Mouse (Mus musculus): ENCODE measurements around the gene Gm20532.

Gene Gm20532

DNA sequence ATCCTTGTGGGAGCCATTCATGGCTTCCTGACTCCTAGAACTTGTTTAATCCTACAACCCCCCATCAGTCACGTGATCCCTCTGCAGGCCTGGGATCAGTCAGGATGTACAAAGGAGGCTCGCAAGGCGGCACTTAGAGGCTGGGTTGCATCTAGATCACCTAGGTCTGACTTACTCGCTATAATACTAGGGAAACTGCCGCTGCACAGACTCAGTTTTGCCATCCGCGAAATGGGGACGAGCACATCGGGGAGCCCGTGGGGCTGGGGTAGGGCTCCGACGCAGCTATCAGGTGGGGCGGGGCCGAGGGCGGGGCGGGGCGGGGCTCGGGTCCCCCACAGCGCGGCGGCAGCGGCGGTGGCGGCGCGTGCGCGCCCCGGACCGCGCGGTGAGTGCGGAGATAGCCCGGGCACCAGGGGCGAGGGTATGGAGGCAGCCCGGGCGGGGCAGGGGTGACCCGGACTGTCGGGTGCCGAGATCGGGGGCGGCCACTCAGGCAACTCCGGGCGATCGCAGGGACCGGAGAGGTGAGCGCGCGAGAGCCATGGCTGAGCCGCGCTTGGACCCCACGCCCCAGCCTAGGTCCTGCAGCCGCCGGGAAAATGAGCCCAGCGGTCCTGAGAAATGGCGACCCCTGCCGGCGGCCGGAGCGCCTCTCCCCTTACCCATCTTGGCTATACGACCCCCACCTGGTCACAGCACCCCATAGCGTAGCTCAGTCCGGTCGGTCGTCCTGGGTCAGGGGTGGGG, at the start of gene Gm20532:
Gm20532 (plus strand) TSS at position 346 of the 750 bp plus-strand sequence.
- 1% methylated on average over 65 of the region's 65 CpGs for WGBS

DNA sequence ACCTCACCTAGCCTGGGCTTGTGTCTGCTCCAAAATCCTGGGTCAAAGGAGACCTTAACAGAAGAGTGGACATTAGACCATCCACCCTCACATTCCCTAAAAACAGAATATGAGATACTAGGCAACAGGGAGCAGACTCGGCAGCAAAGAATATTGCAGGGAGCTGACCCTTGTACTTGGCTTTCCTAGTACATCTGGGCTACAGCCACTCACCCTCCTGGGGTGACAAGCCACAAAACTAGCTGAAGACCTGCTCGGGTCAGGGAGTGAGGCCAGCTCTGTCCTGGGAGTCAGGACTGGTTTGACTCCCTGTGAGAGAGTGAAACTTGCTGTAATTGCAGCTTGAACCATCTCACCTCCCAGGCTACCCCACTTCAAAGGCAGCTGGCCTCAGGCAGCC, 46.9 kb upstream of the Gm20532 start:
- WGBS = 94% methylated on average over 2 of the region's 2 CpGs

DNA sequence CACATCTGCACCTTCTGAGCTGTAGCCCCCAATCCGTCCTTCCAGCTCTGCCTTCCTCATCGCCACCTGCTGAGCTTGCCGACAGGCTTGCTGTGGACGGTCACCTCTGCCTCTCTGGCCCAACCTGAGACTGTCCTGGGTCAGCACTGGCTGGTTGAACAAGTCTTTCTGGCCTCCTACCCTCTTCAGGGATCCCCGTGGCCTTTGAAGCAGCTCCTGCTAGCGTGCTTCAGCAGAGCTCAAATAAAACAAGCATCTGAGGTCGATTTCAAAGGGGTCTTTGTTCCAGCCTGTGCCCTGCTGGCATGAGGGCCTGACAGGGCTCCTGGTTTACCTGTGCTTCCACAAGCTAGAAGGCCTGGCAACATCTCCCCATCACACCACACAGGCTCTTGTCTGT, 45.7 kb upstream of the Gm20532 start:
- WGBS = 70% methylated on average over 7 of the region's 7 CpGs

DNA sequence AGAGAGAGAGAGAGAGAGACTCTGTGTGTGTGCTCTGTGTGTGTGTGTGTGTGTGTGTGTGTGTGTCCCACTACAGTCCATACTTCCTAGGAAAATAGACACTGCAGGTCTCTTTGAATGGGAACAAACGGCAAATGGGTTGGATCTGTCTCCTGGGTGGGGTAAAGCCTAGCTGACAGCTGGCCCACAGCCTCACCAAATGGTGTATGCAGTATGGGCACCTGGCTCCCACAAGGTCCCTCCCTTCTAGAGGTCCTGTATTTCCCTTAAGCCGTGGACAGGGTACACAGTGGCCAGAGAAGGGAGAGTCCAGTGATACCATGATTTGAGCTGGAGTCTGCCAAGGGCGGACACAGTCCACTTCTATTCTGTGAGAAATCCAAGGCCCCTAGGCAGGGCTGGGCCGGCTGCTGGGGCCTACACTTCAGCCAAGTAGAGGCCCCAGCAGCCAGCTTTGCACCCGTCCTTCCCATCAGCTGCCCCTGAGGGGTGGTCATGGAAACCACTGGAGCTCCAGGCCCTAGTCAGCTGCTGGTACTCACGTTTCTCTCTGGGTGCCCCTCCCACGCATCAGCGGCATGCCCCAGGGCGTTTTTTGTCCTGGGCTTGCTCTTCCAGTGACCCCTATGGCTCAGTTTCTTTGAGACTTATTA, 45.1 kb upstream of the Gm20532 start:
- 74% methylated on average over 9 of the region's 9 CpGs for WGBS

DNA sequence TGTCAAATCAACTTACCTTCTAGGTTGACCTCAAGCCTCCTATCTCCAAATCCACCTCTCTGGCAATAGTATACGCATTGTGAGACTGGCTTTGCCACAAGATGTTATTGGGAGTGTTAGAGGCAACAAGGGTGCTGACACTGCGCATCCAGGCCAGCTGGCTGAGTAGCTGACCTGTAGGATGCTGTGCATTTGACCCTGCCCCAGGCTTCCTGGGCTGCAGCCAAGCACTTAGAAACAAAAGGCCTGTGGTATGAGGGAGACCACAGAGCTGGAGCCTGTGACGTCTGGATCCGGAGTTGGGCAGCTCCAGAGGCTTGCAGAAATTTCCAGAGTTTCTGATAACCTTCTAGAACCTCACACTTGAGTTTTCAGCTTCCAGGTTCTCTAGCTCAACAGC, 43.3 kb upstream of the Gm20532 start:
- WGBS = 70% methylated on average over 4 of the region's 4 CpGs

DNA sequence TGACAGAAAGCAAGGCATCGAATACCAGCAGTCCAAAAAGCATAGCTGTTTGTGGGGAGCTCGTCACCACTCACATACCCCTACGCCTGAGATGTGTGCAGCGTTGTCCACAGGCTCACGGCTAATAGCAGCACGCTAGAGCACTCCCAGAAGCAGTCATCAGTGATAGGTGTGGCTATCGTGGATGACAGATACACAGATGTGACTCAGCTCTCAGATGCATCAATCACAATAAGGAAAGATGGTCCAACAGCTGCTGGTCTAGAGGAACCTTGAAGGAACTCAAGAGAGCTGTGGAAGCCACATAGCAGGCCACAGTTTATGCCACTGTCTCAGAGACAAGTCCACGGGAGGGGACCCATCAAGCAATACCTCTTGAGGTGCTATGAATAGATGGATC, 42.7 kb upstream of the Gm20532 start:
- 94% methylated on average over 8 of the region's 8 CpGs for WGBS

DNA sequence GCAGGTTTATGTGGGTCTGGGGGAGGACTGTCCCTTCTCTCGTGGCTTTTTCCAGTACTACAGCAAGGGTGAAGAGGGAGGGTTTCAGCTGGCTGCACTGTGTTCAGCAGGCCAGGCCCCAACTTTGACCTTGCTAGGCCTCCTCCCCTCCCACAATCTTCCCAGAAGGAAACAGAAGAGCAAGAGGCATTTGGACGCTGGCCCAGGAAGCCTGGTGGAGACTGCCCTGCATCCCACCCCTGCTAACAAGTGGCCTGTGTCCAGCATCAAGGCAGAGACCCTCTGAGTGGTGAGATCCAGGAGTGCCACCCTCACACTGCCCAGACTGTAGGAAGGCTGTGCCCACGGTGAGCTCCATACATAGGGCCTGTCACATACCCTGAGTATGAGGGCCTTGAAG, 42.2 kb upstream of the Gm20532 start:
- 68% methylated on average over 3 of the region's 3 CpGs for WGBS

DNA sequence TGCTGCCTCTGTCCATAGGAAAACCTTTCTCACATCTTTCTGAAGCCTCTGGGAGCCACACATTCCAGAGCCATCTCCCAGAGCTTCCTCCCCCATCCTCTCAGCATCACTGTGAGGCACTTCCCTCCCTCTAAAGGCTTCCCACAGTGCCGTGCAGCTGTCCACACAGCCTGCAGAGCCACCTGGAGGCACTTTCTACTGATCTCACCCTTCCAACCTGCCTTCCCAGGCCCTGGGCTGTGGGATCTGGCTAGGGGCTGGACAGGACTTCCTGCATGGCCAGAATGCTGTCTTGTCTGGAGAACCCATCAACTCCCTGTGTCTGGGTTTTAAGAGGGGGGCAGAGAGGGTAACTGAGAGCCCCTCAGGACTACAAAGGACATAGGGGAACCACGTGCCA, 39.0 kb upstream of the Gm20532 start:
- 48% methylated on average over 2 of the region's 2 CpGs for WGBS

DNA sequence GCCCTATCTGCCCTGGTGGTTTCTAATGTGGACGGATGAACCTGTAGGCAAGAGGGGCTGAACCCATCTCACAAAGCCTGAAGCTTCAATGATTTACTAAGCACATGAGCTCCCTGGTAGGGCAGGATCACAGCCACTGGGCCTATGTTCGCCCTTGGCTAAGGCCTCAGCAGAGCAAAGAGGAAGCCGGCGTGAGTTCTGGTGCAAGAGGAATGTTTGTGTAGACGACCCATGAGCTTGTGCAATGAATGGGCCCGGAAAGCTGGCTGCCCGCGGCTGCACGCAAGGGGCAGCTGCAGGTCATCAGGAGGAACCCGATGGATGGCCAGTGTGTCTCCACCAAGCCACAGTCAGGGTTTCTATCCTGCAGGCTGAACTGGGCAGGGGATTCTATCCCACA, 36.6 kb upstream of the Gm20532 start:
- 65% methylated on average over 10 of the region's 10 CpGs for WGBS

DNA sequence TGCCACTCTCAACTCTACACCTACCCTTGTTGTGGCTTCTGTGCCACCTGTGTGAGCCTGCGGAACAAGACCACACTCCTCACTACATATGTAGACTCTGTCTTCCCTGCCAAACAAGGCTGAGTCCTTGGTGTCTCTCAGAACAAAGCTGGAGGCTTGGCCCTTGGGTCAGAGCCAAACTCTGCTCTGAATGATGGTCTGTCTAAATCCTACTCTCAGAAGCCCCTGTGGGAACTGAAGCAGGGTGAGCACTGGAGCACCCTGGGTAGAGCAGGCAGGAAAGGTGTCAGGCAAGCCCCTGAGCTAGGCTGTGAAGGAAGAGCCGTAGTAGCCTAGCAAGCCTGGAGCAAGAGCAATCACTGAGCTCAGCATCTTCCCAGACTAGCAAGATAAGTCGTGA, 36.2 kb upstream of the Gm20532 start:
- 75% methylated on average over 3 of the region's 3 CpGs for WGBS

DNA sequence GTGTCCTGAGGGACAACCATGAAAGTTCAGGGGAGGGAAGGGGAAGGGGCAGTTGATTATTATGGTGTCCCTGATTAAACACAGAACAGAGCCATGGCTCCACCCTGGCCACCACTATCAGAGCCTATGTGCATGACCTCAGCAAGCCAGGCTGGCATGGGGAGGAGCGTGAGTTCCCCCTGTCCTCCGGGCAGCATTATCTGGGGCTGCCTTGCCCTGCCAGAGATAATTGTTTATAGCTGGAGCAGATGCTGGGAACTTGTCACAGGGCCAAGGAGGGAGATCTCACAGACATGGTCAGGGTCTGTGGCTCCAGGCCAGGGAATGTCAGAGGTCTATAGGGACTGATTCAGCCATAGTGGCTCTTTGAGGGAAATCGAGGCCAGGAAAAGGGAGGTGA, 35.7 kb upstream of the Gm20532 start:
- 71% methylated on average over 3 of the region's 3 CpGs for WGBS

DNA sequence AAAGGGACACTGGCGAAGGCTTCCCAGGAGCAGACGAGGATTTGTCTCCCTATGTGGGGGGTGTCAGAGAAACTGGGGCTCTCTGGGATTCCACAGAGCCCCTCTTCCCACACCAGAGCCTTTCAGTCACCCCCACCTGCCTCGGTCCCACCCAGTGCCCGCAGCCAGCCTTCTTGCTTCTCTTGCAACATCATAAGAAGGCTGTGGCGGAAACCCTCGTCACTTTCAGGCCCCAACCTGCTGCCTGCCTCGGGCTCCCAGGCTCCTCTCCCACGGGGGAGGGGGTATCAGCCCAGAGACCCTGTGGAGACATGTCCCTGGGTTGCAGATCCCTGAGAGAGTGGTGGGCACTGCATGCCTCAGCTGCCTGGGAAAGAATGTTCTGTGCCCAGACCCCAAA, 35.0 kb upstream of the Gm20532 start:
- 89% methylated on average over 8 of the region's 8 CpGs for WGBS

DNA sequence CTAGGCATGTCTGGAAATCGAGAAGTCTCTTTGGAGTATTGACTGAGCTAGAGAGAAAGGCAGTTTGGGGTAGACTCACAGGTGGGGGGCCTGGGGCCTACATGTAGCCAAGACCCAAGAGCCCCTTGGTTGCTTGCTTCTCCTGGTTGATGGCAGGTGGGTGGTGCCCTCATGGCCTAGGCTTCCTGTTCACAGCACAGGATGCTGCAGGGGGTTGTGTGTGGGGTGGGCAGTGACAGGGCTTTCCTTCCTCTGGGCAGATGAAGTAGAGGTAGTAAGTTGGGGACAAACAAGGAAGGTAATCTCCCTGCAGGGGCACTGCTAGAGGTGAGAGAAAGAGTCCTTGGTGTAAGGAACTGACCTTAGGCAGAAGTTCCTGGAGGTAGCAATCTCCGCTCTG, 34.4 kb upstream of the Gm20532 start:
- 91% methylated on average over 2 of the region's 2 CpGs for WGBS

DNA sequence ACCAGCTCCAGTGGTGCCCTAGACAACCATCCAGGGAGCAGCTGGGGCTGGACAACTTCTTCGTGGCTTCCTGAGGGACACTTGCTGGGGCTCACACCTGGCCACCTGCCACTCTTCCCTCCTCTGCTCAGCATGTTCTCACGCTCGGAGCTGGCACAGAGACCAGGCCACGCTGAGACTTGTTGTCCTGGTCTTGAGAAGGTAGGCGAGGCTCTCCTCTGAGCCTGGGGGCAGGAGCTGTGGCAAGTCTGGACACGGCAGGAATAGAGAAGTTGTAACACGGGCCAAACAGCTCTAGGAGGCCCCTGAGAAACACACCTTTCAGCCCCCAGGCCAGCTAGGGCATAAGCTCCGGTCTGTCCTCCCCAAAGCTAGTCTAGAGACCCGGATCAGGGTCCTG, 32.5 kb upstream of the Gm20532 start:
- WGBS = 79% methylated on average over 9 of the region's 9 CpGs

DNA sequence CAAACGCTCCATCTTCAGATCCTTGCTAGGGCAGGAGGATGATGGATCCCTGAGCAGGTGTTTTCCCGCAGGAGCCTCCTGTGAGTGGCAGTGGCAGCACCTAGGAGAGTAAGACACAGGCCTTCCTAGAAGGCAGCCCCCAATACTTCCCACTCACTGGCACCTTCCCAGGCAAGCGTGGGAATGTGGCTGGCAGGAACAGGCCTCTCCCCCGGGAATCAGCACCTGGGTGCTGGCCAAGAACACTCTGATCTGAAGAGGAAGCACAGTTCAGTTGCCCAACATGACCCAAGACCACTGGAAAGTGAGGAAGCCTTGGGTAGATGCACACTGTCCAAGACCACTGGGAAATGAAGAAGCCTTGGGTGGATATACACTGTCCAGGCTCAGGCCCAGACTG, 31.4 kb upstream of the Gm20532 start:
- WGBS = 36% methylated on average over 4 of the region's 4 CpGs

DNA sequence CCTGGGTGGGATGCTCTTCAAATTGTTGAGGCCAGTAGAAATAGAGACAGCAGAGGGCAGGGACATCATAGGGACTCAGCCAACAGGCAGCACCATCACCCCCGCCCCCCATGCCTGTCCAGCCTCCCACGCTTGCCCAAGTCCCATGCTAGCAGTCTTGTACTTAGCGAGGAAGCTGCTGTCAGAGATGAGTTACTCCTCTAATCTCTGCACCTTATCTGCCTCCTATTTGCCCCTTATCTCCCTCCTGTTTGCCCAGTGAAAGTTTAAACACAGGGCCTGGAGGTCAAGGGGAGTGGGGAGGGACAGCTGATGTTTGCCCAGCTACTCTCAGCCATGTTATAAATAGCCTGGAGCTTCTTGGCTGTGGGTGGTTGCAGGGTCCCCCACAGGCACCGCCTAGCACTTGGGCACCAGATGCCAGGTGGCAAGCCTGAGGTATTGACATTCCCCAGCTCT, 29.9 kb upstream of the Gm20532 start:
- 70% methylated on average over 4 of the region's 4 CpGs for WGBS

DNA sequence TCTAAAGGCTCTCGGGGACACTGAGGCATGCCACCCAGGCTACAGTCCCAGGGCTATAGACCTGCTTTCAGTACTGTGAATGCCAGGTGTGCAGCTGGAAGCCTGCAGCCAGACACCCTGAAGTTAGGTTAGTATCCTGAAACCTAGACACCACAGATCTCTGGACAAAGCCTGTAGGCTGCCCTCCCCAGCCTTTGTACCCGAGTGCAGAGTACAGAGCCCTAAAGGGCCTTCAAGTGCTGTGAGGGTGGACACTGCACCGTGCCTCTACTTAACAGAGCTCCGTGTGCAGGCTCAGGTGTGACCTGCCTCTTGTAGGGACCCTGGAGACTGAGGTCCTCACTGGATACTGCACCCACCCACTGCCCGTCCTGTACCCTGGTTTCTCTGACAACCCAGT, 25.9 kb upstream of the Gm20532 start:
- WGBS = 91% methylated on average over 5 of the region's 5 CpGs

DNA sequence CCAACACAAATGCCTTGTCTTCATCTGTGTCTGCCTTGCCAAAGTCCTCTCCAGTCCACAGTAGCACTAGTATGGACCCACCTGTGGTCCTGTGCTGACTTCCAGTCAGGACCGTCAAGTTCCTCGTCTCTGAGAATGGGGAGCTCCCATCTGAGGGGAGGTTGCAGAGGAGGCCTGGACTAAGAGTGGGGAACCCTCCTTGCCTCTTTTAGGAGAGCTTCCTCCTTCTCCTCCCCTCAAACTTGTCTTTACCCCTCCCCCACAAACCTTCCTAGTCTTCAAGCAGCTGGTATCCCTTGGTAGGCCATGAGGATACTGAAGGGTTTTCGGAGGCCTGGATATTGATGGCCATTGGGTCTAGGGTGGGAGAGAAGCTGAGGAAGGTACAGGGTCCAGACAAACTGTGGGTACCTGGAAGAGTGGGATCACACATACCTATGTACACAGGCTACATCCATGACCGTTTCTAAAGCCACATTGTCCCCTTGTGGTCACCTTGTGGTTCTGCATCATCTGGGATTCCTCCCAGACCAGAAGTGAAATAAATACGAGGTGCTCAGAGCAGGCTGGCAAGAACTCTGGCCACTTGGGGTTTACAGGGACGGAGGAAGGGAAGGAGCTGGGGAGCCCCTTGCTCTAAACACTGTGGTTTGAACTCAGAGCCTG, 25.0 kb upstream of the Gm20532 start:
- 53% methylated on average over 6 of the region's 6 CpGs for WGBS

DNA sequence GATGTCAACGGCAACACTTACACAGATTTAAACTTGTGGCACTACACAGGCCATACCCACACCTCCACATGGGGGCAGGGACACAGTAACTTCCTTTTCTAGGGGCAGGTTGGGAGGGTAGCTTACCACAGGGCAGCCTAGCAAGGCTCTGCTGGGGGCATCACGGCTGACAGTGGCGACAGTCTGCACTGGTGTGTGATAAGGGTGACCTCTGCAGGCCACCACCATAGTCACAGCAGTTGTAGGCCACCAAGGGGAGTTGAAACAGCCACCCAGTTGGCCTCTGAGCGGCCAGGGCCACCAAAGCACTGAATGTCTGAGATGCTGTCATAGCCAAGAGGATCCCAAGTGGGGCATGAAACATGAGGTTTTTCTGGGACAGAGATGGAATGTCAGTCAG, 20.2 kb upstream of the Gm20532 start:
- WGBS = 39% methylated on average over 4 of the region's 4 CpGs

DNA sequence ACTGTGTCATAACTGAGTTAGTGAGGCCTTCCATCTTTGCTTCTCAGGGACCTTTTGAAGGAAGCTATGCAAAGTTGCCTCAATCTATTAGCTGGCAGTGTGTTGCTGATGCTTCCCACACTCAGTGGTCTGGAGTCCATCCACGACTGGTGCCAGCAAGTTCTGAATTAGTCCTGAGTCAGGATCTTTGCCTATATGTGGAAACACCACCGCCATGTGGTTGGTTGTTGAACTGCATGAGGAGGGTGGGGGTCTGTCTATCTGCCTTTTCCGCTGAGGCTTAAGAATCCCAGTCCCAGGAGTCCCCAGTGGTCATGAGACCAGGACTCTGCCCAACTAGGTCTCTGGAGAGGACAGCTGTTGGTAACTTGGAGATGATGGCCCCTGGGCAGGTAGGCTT, 16.4 kb upstream of the Gm20532 start:
- 19% methylated on average over 3 of the region's 3 CpGs for WGBS

DNA sequence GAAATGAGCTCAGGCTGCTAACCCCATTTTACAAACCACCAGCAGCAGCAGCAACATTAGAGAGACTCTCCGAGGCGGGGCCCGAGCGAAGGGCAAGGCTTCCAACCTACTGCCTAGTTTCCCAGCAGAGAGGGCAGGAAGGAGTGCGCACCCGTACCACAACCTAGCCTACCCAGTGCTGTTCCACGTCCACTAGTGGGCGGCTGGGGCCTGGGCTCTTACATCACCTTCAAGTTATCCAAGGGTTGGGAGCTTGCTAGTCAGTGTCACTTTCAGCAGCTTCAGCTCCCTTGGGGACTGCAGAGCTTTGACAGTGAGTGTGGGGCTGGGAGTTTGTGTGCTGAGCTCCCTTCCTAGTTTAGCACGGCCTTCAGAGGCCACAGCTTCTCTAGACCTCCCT, 15.0 kb upstream of the Gm20532 start:
- 75% methylated on average over 9 of the region's 9 CpGs for WGBS

DNA sequence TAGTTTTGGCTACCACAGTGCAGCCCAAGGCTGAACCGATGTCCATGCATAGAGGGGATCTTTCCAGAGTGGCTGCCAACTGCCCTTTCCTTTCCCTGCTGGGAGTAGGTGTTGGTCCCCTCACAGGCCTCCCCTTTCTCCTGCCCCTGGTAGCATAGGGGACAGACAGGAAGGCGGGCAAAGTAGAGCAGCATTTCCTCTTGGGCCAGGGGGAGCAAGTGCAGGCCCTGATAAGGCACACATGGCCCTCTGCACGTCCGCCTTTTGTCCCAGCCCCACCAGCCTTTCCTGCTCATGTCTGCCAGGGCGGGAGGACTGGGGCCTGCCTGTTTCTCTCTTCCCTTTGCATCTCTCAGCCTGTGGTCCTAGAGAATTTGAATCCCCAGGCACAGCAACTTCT, 14.6 kb upstream of the Gm20532 start:
- 74% methylated on average over 5 of the region's 5 CpGs for WGBS

DNA sequence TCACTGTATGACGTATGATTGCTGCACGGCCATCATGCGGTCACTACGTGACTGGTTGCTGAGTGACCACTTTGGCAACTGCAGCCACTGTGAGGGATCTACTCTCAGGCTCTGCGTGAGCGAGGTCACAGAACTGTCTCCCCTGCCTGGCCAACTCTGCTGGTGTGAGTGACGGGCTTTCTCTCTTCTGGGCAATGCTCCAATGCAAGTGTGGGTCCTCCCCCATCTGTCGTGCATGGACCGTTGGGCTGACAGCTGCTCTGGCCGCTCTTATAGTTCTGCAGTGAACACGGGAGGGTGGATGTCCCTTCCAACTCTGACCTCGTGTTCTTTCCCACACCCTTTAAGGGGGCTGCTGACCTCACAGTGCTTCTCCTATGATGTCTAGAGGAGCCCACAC, 13.0 kb upstream of the Gm20532 start:
- 21% methylated on average over 12 of the region's 12 CpGs for WGBS
